Mouse (Mus musculus): ENCODE measurements at regions not wholly inside any gene's neighbourhood (a gene's known extent, or its start where the extent isn't known, plus 50 kb on each side); places are given as distances from the start of the nearest gene placed in this dataset.

DNA sequence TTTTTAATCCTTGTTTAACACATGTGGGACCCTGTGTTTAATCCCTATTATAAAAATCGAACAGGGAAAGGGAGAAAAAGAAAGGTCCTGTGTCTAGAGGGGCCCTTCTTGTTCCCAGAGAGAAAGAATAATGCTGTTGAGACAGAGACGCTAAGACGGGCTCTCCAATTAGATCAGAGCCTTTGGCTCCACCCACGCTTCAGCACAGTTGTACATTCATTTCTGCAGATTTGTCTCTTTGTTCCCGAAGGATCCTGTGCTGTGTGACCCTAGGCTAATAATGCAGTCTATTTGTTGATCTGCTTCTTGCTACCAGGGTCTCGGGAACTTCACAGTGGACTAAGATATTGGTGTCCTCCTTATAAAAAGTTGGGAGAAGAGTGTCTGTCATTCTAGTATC is 92.0 kb downstream of the Cdc5l start:
- H3K27me3 ChIP-seq = no peaks in the 10 kb centered on the region

DNA sequence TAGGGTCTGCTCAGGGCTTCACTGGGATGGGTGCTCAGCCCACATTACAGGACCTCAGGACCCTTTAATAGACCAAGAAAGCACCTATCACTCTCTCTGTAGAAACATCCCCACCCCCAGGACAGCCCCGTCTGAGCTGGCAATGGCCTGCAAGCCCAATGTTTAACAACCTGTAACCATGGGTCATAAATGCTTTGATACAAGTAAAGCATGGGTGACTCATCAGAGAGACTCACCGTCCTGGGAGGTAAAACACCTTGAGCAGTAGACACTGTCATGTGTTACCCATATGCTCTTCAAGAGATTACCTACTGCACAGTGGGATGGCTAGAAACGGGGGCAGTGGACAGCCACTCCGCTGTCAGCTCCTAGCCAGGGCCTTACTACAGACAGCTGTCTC is 92.7 kb downstream of the Cdc5l start:
- 0 out of 2 replicates have a peak, but pooled peaks cover 8% of the 10 kb centered on the region for H3K9me3 ChIP-seq (replicated peaks)
- no peak overlapping the region for H3K9ac ChIP-seq
- no peak overlapping the region for H3K4me2 ChIP-seq (replicated peaks)
- no peak for ATAC-seq (ENCODE audit: low FRiP score)
- no peaks in the 10 kb centered on the region for H3K27me3 ChIP-seq
- no peak overlapping the region for H3K27ac ChIP-seq
- H3K4me3 ChIP-seq = no peak overlapping the region
- H3K4me1 ChIP-seq = no peaks in the 10 kb centered on the region
- 93% methylated on average over 4 of the region's 4 CpGs for WGBS
- H3K36me3 ChIP-seq = no peaks in the 10 kb centered on the region

More for the DNA sequence above, 92.0 kb downstream of the Cdc5l start:
- Histone ChIP-seq H3K36me3 (no peaks in the 10 kb centered on the region), H3K9ac (no peak overlapping the region), H3K4me1 (no peaks in the 10 kb centered on the region), H3K9me3 (replicated peaks) (0 out of 2 replicates have a peak, but pooled peaks cover 8% of the 10 kb centered on the region), H3K27ac (no peak overlapping the region), H3K4me3 (no peak overlapping the region), H3K4me2 (replicated peaks) (no peak overlapping the region)
- 71% methylated on average over 6 of the region's 6 CpGs for WGBS
- no peak for ATAC-seq (ENCODE audit: low FRiP score)

DNA sequence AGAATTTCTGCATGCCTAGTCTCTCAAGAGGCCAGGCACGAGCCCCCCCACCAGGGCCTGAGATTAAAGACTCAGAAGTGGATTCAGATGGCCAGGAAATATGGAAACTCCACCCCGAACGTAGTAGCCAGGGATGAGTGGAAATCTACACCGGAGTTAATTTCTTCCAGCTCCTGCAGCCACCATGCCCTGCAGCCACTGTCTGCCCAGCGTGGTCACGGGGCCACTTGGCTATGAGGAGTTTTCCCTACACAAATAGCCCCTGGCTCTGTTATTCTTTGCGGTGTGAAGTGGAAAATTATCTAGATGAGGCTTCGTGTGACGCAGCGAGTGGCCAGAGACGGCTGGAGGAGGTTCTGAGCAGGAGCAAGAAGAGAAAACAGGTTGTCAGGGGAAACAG is 94.3 kb downstream of the Cdc5l start:
- WGBS = 64% methylated on average over 11 of the region's 11 CpGs
- no peaks in the 10 kb centered on the region for H3K27me3 ChIP-seq
- H3K4me2 ChIP-seq (replicated peaks) = no peak overlapping the region
- H3K4me1 ChIP-seq = no peaks in the 10 kb centered on the region
- H3K4me3 ChIP-seq = no peak overlapping the region
- no peak for ATAC-seq (ENCODE audit: low FRiP score)
- H3K27ac ChIP-seq = no peak overlapping the region
- H3K9me3 ChIP-seq (replicated peaks) = 0 out of 2 replicates have a peak, but pooled peaks cover 6% of the 10 kb centered on the region
- no peaks in the 10 kb centered on the region for H3K36me3 ChIP-seq
- H3K9ac ChIP-seq = no peak overlapping the region

DNA sequence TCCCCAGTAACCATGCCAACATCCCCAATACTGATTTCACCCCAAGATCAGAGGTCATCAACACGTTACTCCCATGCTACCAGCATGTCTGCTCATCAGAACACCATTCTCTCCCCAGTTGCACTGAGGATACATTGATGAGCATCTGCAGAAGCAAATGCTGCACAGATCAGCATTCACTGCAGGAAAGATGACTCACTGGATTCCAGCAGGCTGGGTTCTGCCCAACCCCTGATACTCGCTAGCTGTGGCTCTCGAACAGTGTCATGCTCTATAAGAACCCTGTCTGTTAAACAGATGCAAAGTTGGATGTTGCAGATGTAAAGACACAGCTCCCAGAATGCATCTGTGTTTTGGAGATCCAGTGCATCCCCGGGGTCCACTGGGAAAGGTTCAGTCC is 95.5 kb downstream of the Cdc5l start:
- Histone ChIP-seq H3K27ac (no peak overlapping the region), H3K4me1 (no peaks in the 10 kb centered on the region), H3K27me3 (no peaks in the 10 kb centered on the region), H3K36me3 (no peaks in the 10 kb centered on the region), H3K9me3 (replicated peaks) (no peaks in the 10 kb centered on the region), H3K4me3 (no peak overlapping the region), H3K4me2 (replicated peaks) (no peak overlapping the region), H3K9ac (no peak overlapping the region)
- 86% methylated on average over 4 of the region's 4 CpGs for WGBS
- no peak for ATAC-seq (ENCODE audit: low FRiP score)

DNA sequence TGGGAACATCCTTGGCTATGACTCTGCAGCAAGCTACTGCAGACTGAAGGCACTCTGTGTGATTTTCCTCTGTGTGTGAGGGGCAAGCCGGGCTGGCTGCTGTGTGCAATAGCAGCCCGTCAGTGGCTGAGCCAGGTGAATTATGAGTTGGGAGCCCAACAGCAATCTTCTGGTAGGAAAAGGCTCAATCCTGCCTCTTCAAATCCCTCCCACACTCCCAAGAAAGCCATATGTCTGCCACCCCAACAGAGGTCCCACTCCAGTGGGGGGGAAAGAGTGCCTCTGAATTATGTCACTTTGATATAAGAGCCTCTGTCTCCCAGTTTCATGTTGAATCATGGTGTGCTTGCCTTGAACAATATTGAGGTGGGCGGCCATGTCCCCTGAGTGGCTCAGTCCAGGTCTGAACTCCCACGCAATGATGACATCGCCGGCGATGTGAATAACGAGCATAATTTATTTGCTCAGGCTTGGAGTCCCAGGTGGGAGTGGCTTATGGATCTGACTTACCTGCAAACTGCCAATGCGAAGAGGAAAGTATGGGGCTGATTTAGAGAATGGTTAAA is 97.9 kb downstream of the Cdc5l start:
- no peak overlapping the region for H3K4me3 ChIP-seq
- WGBS = 89% methylated on average over 9 of the region's 9 CpGs
- ATAC-seq (ENCODE audit: low FRiP score) = no peak

DNA sequence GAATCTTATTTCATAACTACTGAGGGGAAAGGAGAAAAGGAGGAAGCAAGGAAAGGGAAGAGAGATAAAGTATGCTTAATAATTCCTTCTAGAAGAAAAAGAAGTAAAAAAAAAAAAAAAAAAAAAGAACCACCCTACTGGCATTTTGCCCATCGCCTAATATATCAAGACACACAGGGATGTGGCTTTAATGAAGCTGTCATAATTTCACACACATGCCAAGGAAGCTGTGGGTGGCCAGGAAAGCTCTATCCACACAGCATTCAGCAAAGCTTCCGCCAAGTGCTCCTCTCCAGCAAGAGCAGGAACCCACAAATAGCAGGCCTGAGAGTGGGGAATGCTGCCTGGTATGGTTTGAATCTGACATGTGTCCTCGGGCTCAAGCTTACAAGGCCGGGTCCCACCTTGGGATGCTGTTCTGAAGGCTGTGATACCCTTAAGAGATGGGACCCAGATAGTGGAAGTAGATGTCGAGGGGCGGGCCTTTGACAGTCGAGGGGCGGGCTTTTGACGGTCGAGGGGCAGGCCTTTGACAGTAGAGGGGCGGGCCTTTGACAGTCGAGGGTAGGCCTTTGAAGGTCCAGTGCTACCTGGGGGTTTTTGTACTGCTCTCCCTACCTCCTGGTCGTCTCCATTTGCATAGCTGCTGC is 98.7 kb downstream of the Cdc5l start:
- no peaks in the 10 kb centered on the region for H3K27me3 ChIP-seq
- H3K4me1 ChIP-seq = no peaks in the 10 kb centered on the region; the same call in 1 of the 2 replicates
- no peak for ATAC-seq (ENCODE audit: low FRiP score)
- H3K9me3 ChIP-seq (replicated peaks) = no peaks in the 10 kb centered on the region
- H3K9ac ChIP-seq = no peak overlapping the region
- no peak overlapping the region for H3K4me2 ChIP-seq (replicated peaks)
- no peak overlapping the region for H3K27ac ChIP-seq
- WGBS = 64% methylated on average over 13 of the region's 13 CpGs
- no peaks in the 10 kb centered on the region for H3K36me3 ChIP-seq
- no peak overlapping the region for H3K4me3 ChIP-seq

More for the DNA sequence above, 97.9 kb downstream of the Cdc5l start:
- Histone ChIP-seq H3K9me3 (replicated peaks) (no peaks in the 10 kb centered on the region), H3K36me3 (no peaks in the 10 kb centered on the region), H3K4me2 (replicated peaks) (no peak overlapping the region), H3K27ac (no peak overlapping the region), H3K4me1 (no peaks in the 10 kb centered on the region; the same call in 1 of the 2 replicates), H3K9ac (no peak overlapping the region), H3K27me3 (no peaks in the 10 kb centered on the region)

DNA sequence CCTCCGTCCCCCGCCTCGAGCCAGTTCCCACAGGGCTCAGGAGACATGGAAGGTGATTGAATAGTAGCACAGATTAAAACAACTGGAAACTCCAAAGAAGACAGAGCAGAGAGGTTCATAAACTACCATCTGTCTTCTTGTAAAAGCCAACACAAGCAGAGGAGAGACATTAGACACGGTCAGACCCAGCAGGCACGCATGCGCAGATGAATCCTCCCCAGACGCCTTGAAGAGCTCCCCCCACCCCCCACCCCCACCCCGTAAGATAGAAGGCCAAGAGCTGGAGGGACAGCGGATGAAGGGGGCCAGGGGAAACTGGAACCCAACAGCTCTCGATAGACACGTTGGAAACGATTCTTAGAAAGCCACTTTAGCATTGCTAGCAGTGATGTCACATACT is 101.2 kb downstream of the Cdc5l start:
- no peak for ATAC-seq (ENCODE audit: low FRiP score)
- H3K36me3 ChIP-seq = no peaks in the 10 kb centered on the region
- no peaks in the 10 kb centered on the region for H3K9me3 ChIP-seq (replicated peaks)
- no peaks in the 10 kb centered on the region for H3K27me3 ChIP-seq
- H3K9ac ChIP-seq = no peak overlapping the region
- 73% methylated on average over 12 of the region's 12 CpGs for WGBS
- no peaks in the 10 kb centered on the region; the same call in 1 of the 2 replicates for H3K4me1 ChIP-seq
- H3K4me2 ChIP-seq (replicated peaks) = no peak overlapping the region
- H3K27ac ChIP-seq = no peak overlapping the region
- H3K4me3 ChIP-seq = no peak overlapping the region

DNA sequence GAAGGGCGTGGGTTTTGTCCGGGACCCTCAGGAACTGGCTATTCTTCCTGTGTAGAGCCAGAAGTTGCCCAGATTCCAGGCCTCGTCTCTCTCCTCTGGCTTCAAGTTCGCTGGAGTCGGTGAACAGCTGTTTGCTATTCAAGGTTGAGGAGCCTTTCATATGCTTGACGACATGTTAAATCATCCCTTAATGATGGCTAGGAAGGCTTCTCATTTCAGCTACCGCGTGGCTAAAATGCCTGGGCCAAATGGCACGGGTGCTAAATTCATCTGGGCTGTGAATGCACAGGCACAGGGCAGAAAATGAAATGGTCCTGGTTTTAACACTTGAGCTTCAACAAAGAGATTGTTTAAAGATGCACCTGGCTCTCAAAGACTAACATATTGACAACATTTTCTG is 104.3 kb downstream of the Cdc5l start:
- no peaks in the 10 kb centered on the region for H3K27me3 ChIP-seq
- no peaks in the 10 kb centered on the region; the same call in 1 of the 2 replicates for H3K4me1 ChIP-seq
- H3K9me3 ChIP-seq (replicated peaks) = no peaks in the 10 kb centered on the region
- no peak overlapping the region for H3K27ac ChIP-seq
- H3K36me3 ChIP-seq = no peaks in the 10 kb centered on the region
- H3K9ac ChIP-seq = no peak overlapping the region
- ATAC-seq (ENCODE audit: low FRiP score) = no peak
- 55% methylated on average over 9 of the region's 9 CpGs for WGBS
- no peak overlapping the region for H3K4me3 ChIP-seq
- H3K4me2 ChIP-seq (replicated peaks) = no peak overlapping the region

DNA sequence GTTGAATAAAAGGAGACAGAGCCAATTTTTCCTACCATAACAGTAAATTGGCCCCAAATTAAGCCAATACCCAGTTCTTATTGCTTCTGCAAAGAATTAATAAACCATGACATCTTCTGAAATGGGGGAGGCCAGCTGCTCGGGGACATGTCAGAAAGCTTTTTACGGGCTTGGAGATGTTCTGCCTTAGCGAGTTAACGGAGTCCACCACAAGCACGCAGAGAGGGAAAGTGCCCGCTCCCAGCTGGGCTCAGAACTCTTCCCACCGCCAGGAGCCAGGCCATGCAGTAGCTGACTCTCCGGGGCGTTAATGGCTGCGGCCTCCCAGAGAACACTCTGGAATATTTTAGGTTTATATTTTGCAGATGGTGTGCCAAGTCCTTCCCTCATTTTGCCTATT is 106.8 kb downstream of the Cdc5l start:
- H3K27me3 ChIP-seq = no peaks in the 10 kb centered on the region
- no peaks in the 10 kb centered on the region for H3K9me3 ChIP-seq (replicated peaks)
- H3K4me3 ChIP-seq = no peak overlapping the region
- no peak overlapping the region for H3K9ac ChIP-seq
- H3K4me1 ChIP-seq = no peaks in the 10 kb centered on the region
- H3K36me3 ChIP-seq = no peaks in the 10 kb centered on the region
- no peak overlapping the region for H3K4me2 ChIP-seq (replicated peaks)
- ATAC-seq (ENCODE audit: low FRiP score) = peak; percentile 56; the same call in 1 of the 2 replicates
- WGBS = 66% methylated on average over 10 of the region's 10 CpGs
- H3K27ac ChIP-seq = no peak overlapping the region

DNA sequence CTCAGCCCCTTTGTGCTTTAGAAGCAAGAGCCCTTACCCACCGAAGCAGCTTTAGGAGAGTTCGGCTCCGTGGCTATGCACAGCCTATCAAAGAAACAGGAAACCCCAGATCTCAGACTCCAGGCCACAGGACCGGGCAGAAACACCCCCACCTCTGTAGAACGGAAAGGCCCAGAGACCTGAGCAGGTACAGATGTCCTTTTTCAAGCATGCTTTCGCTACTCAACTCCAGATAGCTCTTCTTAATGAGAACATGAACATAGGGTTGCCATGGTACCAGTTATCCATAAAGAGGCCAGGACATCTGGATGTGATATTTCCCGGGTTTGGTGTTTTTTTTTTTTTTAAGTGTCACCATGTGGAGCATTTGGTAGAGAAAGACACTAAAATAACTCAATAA is 107.4 kb downstream of the Cdc5l start:
- Histone ChIP-seq H3K4me3 (no peak overlapping the region), H3K9ac (no peak overlapping the region), H3K27ac (no peak overlapping the region), H3K9me3 (replicated peaks) (no peaks in the 10 kb centered on the region), H3K4me2 (replicated peaks) (no peak overlapping the region), H3K4me1 (no peaks in the 10 kb centered on the region), H3K27me3 (no peaks in the 10 kb centered on the region), H3K36me3 (no peaks in the 10 kb centered on the region)
- no peak for ATAC-seq (ENCODE audit: low FRiP score)
- 75% methylated on average over 7 of the region's 7 CpGs for WGBS

DNA sequence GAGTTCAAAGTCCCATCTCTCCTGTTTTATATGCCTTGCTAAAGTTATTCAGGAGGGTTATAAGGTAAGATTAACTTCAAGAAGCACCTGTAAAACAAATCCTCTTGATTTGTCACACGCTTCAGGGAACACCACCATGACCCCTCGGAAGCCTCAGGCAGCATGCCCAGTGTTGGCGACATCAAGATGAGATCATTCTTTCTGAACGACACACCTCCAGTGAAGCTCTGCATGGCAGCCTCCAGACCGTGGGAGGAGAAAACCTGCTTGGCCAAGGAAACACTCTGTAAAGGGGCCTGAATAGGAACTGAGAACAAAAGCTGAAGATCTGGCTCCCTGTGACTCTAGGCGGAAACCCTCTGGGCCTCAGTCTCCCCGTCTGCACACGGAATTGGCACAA is 110.7 kb downstream of the Cdc5l start:
- Histone ChIP-seq H3K4me1 (peaks cover 9% of the 10 kb centered on the region), H3K27ac (no peak overlapping the region), H3K4me3 (no peak overlapping the region), H3K36me3 (no peaks in the 10 kb centered on the region), H3K27me3 (no peaks in the 10 kb centered on the region), H3K9ac (no peak overlapping the region), H3K9me3 (replicated peaks) (no peaks in the 10 kb centered on the region), H3K4me2 (replicated peaks) (no peak overlapping the region)
- 68% methylated on average over 8 of the region's 8 CpGs for WGBS
- ATAC-seq (ENCODE audit: low FRiP score) = no peak

DNA sequence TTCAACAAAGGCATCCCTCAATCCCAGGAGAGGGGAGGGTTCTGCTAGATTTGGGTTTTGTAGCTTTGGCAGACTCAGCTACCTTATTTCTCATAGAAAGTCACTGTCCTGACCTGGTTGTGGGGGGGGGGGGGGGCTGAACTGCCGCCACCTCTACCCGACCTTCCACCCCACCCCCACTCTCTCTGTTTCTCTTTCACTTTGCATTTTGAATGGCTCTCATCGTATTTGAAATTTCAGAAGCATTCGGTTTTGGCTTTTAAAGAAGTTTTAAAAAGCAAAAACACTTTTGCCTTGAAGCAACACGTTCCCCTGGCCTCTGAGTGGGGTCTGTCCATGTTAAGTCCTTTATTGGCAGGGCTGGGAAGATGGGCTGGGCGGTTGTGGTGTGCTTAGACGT is 113.5 kb downstream of the Cdc5l start:
- no peak overlapping the region for H3K27ac ChIP-seq
- H3K36me3 ChIP-seq = no peaks in the 10 kb centered on the region
- 63% methylated on average over 7 of the region's 7 CpGs for WGBS
- H3K9me3 ChIP-seq (replicated peaks) = no peaks in the 10 kb centered on the region
- no peak overlapping the region for H3K4me2 ChIP-seq (replicated peaks)
- no peaks in the 10 kb centered on the region for H3K27me3 ChIP-seq
- peaks cover 9% of the 10 kb centered on the region for H3K4me1 ChIP-seq
- no peak overlapping the region for H3K9ac ChIP-seq
- H3K4me3 ChIP-seq = no peak overlapping the region
- no peak for ATAC-seq (ENCODE audit: low FRiP score)

All from hindbrain, embryonic 12.5 days (tissue).